Mouse (Mus musculus) kidney, embryonic 14.5 days (tissue): Measurements from ENCODE around the gene Bcl2l13. TPM values are rescaled to one million over a fixed set of nuclear protein-coding genes. Genes with fewer than 3 reads are reported as not detected.
"Not testable (repeated sequence)": the region's sequence is repeated elsewhere in the genome, so short reads cannot be mapped to it uniquely, and the experiment has no call there.

Experiments used
- ATAC-seq: fragments of 200-750 bp; cut with Nextera tagmentation; 2 replicates; pipeline ENCODE4 v1.8.0; 2017; ENCODE audit warnings: moderate number of reproducible peaks, mild to moderate bottlenecking, moderate TSS enrichment, moderate library complexity; ENCODE audit not compliant: low FRiP score, low TSS enrichment
- H3K27ac ChIP-seq: fragments of 300-500 bp; sonication (generic); 2 replicates; pipeline ENCODE4 v1.5.1; 2014; ENCODE audit warnings: low read depth, mild to moderate bottlenecking, low read length, moderate library complexity, mixed read lengths
- H3K27me3 ChIP-seq: fragments of 300-500 bp; sonication (generic); 2 replicates; pipeline ENCODE4 v1.6.1; 2014; ENCODE audit warnings: mild to moderate bottlenecking, low read length; ENCODE audit not compliant: control insufficient read depth, insufficient read depth
- H3K36me3 ChIP-seq: fragments of 300-500 bp; sonication (generic); 2 replicates; pipeline ENCODE4 v1.6.1; 2014; ENCODE audit warnings: low read length, mixed read lengths; ENCODE audit not compliant: control insufficient read depth, insufficient read depth
- H3K4me1 ChIP-seq: fragments of 300-500 bp; sonication (generic); 2 replicates; pipeline ENCODE4 v1.6.1; 2014; ENCODE audit warnings: low read length, mixed read lengths; ENCODE audit not compliant: control insufficient read depth, insufficient read depth
- H3K4me2 ChIP-seq: fragments of 300-500 bp; sonication (generic); replicated peaks from 2 replicates; pipeline ENCODE4 v1.6.1; 2014; ENCODE audit warnings: low read depth, mild to moderate bottlenecking, low read length
- H3K4me3 ChIP-seq: fragments of 300-500 bp; sonication (generic); 2 replicates; pipeline ENCODE4 v1.5.1; 2014; ENCODE audit warnings: mild to moderate bottlenecking, low read length
- H3K9ac ChIP-seq: fragments of 300-500 bp; sonication (generic); 2 replicates; pipeline ENCODE4 v1.6.1; 2014; ENCODE audit warnings: low read depth, mild to moderate bottlenecking, low read length, moderate library complexity
- H3K9me3 ChIP-seq: fragments of 300-500 bp; sonication (generic); 2 replicates; pipeline ENCODE4 v1.6.1; 2016; ENCODE audit warnings: low read length; ENCODE audit not compliant: control insufficient read depth
- WGBS: fragments of 180-500 bp; shearing (Covaris S2); extraction: QIAGEN DNeasy Blood & Tissue Kit; methylation state at CpG from one replicate; pipeline ENCODE4 v1.1.7; 2014; 5-methylcytosine and 5-hydroxymethylcytosine counted together
- polyA plus RNA-seq: library from polyadenylated mRNA; unstranded; fragments of >200 nt; fragmentation: Nextera tagmentation; extraction: Ambion mirVana; gene quantifications from 2 replicates; pipeline ENCODE4 v1.2.1, GENCODE M21; 2014

Bcl2l13 gene
- polyA plus RNA-seq, 1 experiment from 2014 or later, result 34.0 TPM

- H3K4me3 ChIP-seq, result no peak overlapping the region
- H3K9ac ChIP-seq, result no peak overlapping the region
- H3K4me1 ChIP-seq, result no peaks in the 10 kb centered on the region
- 94% methylated on average over 7 of the region's 7 CpGs for WGBS
- H3K4me2 ChIP-seq, result no peak overlapping the region
- H3K27me3 ChIP-seq, result no peaks in the 10 kb centered on the region
- no peaks in the 10 kb centered on the region for H3K9me3 ChIP-seq
- ATAC-seq, result no peak
- H3K27ac ChIP-seq, result no peak overlapping the region
- H3K36me3 ChIP-seq, result no peaks in the 10 kb centered on the region
These were observed 4.2 kb downstream of the Bcl2l13 start for GRCm38 (mm10) chr6:120840258-120840657.

- Histone ChIP-seq H3K4me1 (no peaks in the 10 kb centered on the region), H3K27ac (no peak overlapping the region), H3K4me3 (no peak overlapping the region), H3K9ac (no peak overlapping the region), H3K27me3 (no peaks in the 10 kb centered on the region), H3K4me2 (no peak overlapping the region), H3K9me3 (no peaks in the 10 kb centered on the region), H3K36me3 (no peaks in the 10 kb centered on the region)
- no peak for ATAC-seq
- WGBS, result 95% methylated on average over 5 of the region's 5 CpGs
These were observed 5.7 kb downstream of the Bcl2l13 start for GRCm38 (mm10) chr6:120841754-120842153.

GRCm38 (mm10) chr6:120850720-120851119, 14.7 kb downstream of the Bcl2l13 start:
- not testable (repeated sequence) for H3K9me3 ChIP-seq, H3K9ac ChIP-seq, ATAC-seq, H3K4me1 ChIP-seq, H3K27me3 ChIP-seq, H3K4me2 ChIP-seq, H3K27ac ChIP-seq, H3K4me3 ChIP-seq
- H3K36me3 ChIP-seq, result peaks cover 32% of the 10 kb centered on the region

DNA sequence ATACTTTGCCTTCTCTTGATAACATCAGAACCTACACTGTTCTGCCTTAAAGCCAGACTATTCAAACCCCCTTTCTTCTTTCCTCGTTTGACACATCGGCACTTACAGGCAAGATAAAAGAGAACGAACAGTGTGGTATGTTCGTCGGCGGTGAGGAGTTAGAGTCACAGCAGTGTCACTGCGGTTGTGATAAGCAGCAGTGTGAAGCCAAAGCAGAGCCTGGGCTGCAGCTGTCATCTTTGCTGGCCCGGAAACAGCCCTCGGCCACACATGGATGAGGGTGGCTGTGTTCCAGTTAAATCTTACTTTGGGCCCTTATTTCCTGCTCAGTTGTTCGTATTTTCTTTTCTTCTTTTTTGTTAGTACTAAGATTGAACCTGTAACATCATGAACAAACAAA, 18.4 kb downstream of the Bcl2l13 start:
- no peaks in the 10 kb centered on the region for H3K27me3 ChIP-seq
- no peak overlapping the region for H3K4me2 ChIP-seq
- no peaks in the 10 kb centered on the region for H3K9me3 ChIP-seq
- no peak overlapping the region for H3K4me3 ChIP-seq
- no peak overlapping the region for H3K27ac ChIP-seq
- no peaks in the 10 kb centered on the region for H3K4me1 ChIP-seq
- ATAC-seq, result no peak
- peaks cover 22% of the 10 kb centered on the region; the same call in 1 of the 2 replicates for H3K36me3 ChIP-seq
- WGBS, result 83% methylated on average over 10 of the region's 10 CpGs
- H3K9ac ChIP-seq, result no peak overlapping the region

GRCm38 (mm10) chr6:120858217-120858711, 22.3 kb downstream of the Bcl2l13 start:
- Histone ChIP-seq H3K9me3 (no peaks in the 10 kb centered on the region), H3K27ac (no peak overlapping the region), H3K4me1 (no peaks in the 10 kb centered on the region), H3K4me2 (no peak overlapping the region), H3K27me3 (no peaks in the 10 kb centered on the region), H3K9ac (no peak overlapping the region), H3K36me3 (peaks cover 13% of the 10 kb centered on the region; the same call in 1 of the 2 replicates), H3K4me3 (no peak overlapping the region)
- WGBS, result 56% methylated on average over 8 of the region's 8 CpGs
- ATAC-seq, result peak; percentile 32; the same call in 1 of the 2 replicates

DNA sequence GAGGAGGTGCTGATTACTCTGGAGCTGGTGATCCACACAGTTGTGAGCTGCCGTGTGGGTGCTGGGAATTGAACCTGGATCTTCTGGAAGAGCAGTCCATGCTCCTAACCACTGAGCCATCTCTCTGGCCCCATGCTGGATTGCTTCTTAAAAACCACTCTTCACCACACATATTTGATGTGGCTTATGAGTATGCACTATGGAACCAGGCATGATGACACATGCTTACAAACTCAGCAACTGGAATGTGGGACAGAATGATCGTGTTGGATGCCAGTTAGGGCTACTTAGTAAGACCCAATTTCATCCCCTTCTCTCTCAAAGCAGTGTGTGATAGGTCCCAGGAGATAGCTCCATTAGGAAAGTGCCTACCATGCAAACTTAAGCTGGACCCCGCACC, 24.1 kb downstream of the Bcl2l13 start:
- Histone ChIP-seq H3K36me3 (peaks cover 5% of the 10 kb centered on the region; the same call in 1 of the 2 replicates), H3K4me2 (no peak overlapping the region), H3K27ac (no peak overlapping the region), H3K27me3 (no peaks in the 10 kb centered on the region), H3K9ac (no peak overlapping the region), H3K4me1 (no peaks in the 10 kb centered on the region), H3K4me3 (no peak overlapping the region), H3K9me3 (no peaks in the 10 kb centered on the region)
- no peak for ATAC-seq
- 95% methylated on average over 3 of the region's 3 CpGs for WGBS

- ATAC-seq, result no peak
- Histone ChIP-seq H3K27me3 (no peaks in the 10 kb centered on the region), H3K36me3 (peaks cover 8% of the 10 kb centered on the region; the same call in 1 of the 2 replicates), H3K4me1 (no peaks in the 10 kb centered on the region), H3K9me3 (no peaks in the 10 kb centered on the region), H3K27ac (no peak overlapping the region), H3K4me2 (no peak overlapping the region), H3K4me3 (no peak overlapping the region), H3K9ac (no peak overlapping the region)
- 78% methylated on average over 9 of the region's 9 CpGs for WGBS
These were observed 30.2 kb downstream of the Bcl2l13 start for GRCm38 (mm10) chr6:120866051-120866814.

- Histone ChIP-seq H3K4me2 (no peak overlapping the region), H3K9ac (no peak overlapping the region), H3K27me3 (no peaks in the 10 kb centered on the region), H3K4me1 (no peaks in the 10 kb centered on the region), H3K9me3 (no peaks in the 10 kb centered on the region), H3K27ac (no peak overlapping the region), H3K36me3 (peaks cover 14% of the 10 kb centered on the region; the same call in 1 of the 2 replicates), H3K4me3 (no peak overlapping the region)
- WGBS, result 76% methylated on average over 1 of the region's 1 CpGs
- no peak for ATAC-seq
These were observed 32.8 kb downstream of the Bcl2l13 start for GRCm38 (mm10) chr6:120868824-120869223.

DNA sequence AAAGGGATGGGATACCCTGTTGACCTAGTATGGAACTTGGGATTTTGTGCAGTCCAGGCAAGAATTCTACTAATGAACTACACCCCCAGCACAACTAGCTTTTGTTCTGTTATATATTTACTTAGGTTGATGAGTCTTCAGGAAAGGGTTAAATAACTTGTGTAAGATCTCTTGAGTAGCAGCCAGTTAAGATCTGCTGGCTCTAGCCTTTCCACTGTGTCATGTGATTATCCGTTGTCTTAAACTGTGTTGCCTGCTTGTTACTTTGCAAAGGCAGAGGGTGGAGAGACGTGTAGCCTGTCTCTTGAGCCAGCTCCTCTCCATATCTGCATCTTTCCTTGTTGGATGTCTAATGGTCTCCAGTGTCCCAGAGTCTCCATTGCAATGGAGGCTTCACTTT, 35.3 kb downstream of the Bcl2l13 start:
- no peaks in the 10 kb centered on the region for H3K9me3 ChIP-seq
- no peak overlapping the region for H3K27ac ChIP-seq
- no peak for ATAC-seq
- WGBS, result 79% methylated on average over 2 of the region's 2 CpGs
- H3K4me2 ChIP-seq, result no peak overlapping the region
- no peak overlapping the region for H3K9ac ChIP-seq
- H3K27me3 ChIP-seq, result no peaks in the 10 kb centered on the region
- no peaks in the 10 kb centered on the region for H3K4me1 ChIP-seq
- peaks cover 8% of the 10 kb centered on the region for H3K36me3 ChIP-seq
- no peak overlapping the region for H3K4me3 ChIP-seq
